Mouse (Mus musculus) liver, embryonic 14.5 days (tissue): ENCODE measurements around the gene Hist1h2bb. TPM values are rescaled to one million over a fixed set of nuclear protein-coding genes. Genes with fewer than 3 reads are reported as not detected.
A peak's percentile ranks its signal among the peaks of the same experiment; 100 is the strongest.

Experiments used
- ATAC-seq: fragments of 200-750 bp; cut with Nextera tagmentation; 2 replicates; pipeline ENCODE4 v1.8.0; 2017; ENCODE audit warnings: moderate number of reproducible peaks, mild to moderate bottlenecking, moderate library complexity; ENCODE audit not compliant: insufficient read depth
- DNase-seq, 3 experiments: peaks; one replicate each; pipeline ENCODE4 v3.0.0-alpha.2; 2012 to 2013; ENCODE audit warnings: low read depth in 3 of 3, low spot score in 3 of 3
- H3K27ac ChIP-seq: fragments of 300-500 bp; sonication (generic); 2 replicates; pipeline ENCODE4 v1.5.1; 2014; ENCODE audit warnings: moderate library complexity, mild to moderate bottlenecking, control low read depth, inconsistent platforms
- H3K27me3 ChIP-seq: fragments of 300-500 bp; sonication (generic); 2 replicates; pipeline ENCODE4 v1.6.1; 2014; ENCODE audit warnings: mild to moderate bottlenecking, low read length, moderate library complexity; ENCODE audit not compliant: control insufficient read depth, insufficient read depth
- H3K36me3 ChIP-seq: fragments of 300-500 bp; sonication (generic); replicated peaks from 2 replicates; pipeline ENCODE4 v1.6.1; 2014; ENCODE audit warnings: low read depth; ENCODE audit not compliant: control insufficient read depth, insufficient read depth
- H3K4me1 ChIP-seq, 2 experiments: fragments of 200-500 bp in 1 of 2; fragments of 300-500 bp in 1 of 2; sonication (generic) in 1 of 2; replicated peaks; 2 replicates each; pipeline ENCODE4 v1.6.1; 2012 to 2014; ENCODE audit warnings: antibody characterized with exemption in 1 of 2, inconsistent platforms in 1 of 2, low read length in 1 of 2; ENCODE audit not compliant: control insufficient read depth in 2 of 2, insufficient read depth in 2 of 2
- H3K4me2 ChIP-seq: fragments of 300-500 bp; sonication (generic); 2 replicates; pipeline ENCODE4 v1.6.1; 2014; ENCODE audit warnings: low read depth, mild to moderate bottlenecking, control low read depth, moderate library complexity
- H3K4me3 ChIP-seq, 2 experiments: fragments of 200-500 bp in 1 of 2; fragments of 300-500 bp in 1 of 2; sonication (generic) in 1 of 2; 2 replicates each; pipeline ENCODE4 v1.5.1; 2012 to 2014; ENCODE audit warnings: low read depth in 2 of 2, low read length in 2 of 2, mild to moderate bottlenecking in 2 of 2, control low read depth in 1 of 2, inconsistent platforms in 1 of 2, moderate library complexity in 1 of 2; ENCODE audit not compliant: insufficient read depth in 1 of 2
- H3K9ac ChIP-seq: fragments of 300-500 bp; sonication (generic); replicated peaks from 2 replicates; pipeline ENCODE4 v1.6.1; 2014; ENCODE audit warnings: mild to moderate bottlenecking, control low read depth, moderate library complexity
- H3K9me3 ChIP-seq: fragments of 300-500 bp; sonication (generic); 2 replicates; pipeline ENCODE4 v1.6.1; 2016; ENCODE audit warnings: low read length, mixed read lengths; ENCODE audit not compliant: control insufficient read depth
- CTCF ChIP-seq: IDR thresholded peaks from 2 replicates; pipeline ENCODE4 v1.5.1; 2016; ENCODE audit warnings: antibody characterized with exemption, low read depth, control low read depth
- EP300 ChIP-seq: IDR thresholded peaks from 2 replicates; pipeline ENCODE4 v1.6.1; 2016; ENCODE audit warnings: antibody characterized with exemption, low read depth
- WGBS: fragments of 180-500 bp; shearing (Covaris S2); extraction: QIAGEN DNeasy Blood & Tissue Kit; methylation state at CpG from one replicate; pipeline ENCODE4 v1.1.7; 2014; ENCODE audit not compliant: insufficient replicate concordance; 5-methylcytosine and 5-hydroxymethylcytosine counted together
- polyA plus RNA-seq, 2 experiments: library from polyadenylated mRNA; depleted of rRNA in 1 of 2; stranded (reverse) in 1 of 2; unstranded in 1 of 2; fragments of >200 nt; fragmentation: Nextera tagmentation in 1 of 2; extraction: Ambion mirVana in 1 of 2; gene quantifications; 2 replicates each; pipeline versions ENCODE4 v1.2.1 to v1.2.3; 2012 to 2014

Gene Hist1h2bb
- polyA plus RNA-seq, 2 experiments, result 2.6 to 20.0 TPM

DNA sequence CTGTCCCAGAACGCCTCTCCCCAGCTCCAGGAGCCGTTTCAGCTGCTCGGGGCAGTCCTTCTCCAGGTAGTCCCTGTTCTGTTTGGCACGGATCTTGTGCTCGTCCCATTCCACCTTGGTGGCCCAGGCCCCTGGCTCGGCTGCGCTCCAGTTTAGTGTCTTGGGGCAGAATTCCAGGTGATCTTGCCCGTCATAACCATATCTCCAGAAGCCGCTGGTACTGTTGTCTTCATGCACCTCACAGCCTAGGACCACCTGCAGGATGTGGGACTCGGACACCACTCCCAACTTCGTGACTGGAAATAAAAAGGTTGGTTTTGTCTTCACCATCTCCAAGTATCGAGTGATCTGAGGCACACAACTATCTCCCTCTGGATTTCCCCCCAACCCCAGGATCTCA is 39.8 kb upstream of the Hist1h2bb start:
- 77% methylated on average over 12 of the region's 12 CpGs for WGBS
- H3K9ac ChIP-seq, result no peak overlapping the region
- ATAC-seq (no peak), DNase-seq (no peak)
- no peaks in the 10 kb centered on the region for H3K9me3 ChIP-seq
- peaks cover 2 to 7% of the 10 kb centered on the region in 2 experiments; a peak in 2 of 4 replicates for H3K4me1 ChIP-seq
- H3K27me3 ChIP-seq, result peaks cover 6% of the 10 kb centered on the region
- no peak for TF ChIP-seq EP300
- no peak overlapping the region for H3K27ac ChIP-seq
- no peak overlapping the region for H3K4me3 ChIP-seq
- H3K4me2 ChIP-seq, result no peak overlapping the region
- H3K36me3 ChIP-seq, result no peaks in the 10 kb centered on the region

- Histone ChIP-seq H3K4me1 (peaks cover 2 to 9% of the 10 kb centered on the region in 2 experiments; a peak in 2 of 4 replicates), H3K4me2 (no peak overlapping the region), H3K27ac (no peak overlapping the region), H3K36me3 (no peaks in the 10 kb centered on the region), H3K9ac (no peak overlapping the region), H3K4me3 (no peak overlapping the region), H3K27me3 (peaks cover 6% of the 10 kb centered on the region), H3K9me3 (no peaks in the 10 kb centered on the region)
- ATAC-seq, result no peak
- TF ChIP-seq EP300 (no peak), CTCF (no peak)
- no peak for DNase-seq
- WGBS, result 69% methylated on average over 4 of the region's 4 CpGs
These were observed 38.5 kb upstream of the Hist1h2bb start for GRCm38 (mm10) chr13:23708041-23708440.

- ATAC-seq (no peak), DNase-seq (no peak)
- H3K4me3 ChIP-seq, result no peak overlapping the region
- no peak overlapping the region for H3K4me2 ChIP-seq
- TF ChIP-seq CTCF (no peak), EP300 (no peak)
- WGBS, result 74% methylated on average over 4 of the region's 4 CpGs
- peaks cover 6% of the 10 kb centered on the region for H3K27me3 ChIP-seq
- H3K36me3 ChIP-seq, result no peaks in the 10 kb centered on the region
- H3K9ac ChIP-seq, result no peak overlapping the region; the same call in 1 of the 2 replicates
- no peak overlapping the region for H3K27ac ChIP-seq
- H3K9me3 ChIP-seq, result no peaks in the 10 kb centered on the region
- peaks cover 2 to 9% of the 10 kb centered on the region in 2 experiments; a peak in 2 of 4 replicates for H3K4me1 ChIP-seq
These were observed 37.9 kb upstream of the Hist1h2bb start for GRCm38 (mm10) chr13:23708654-23709053.

DNA sequence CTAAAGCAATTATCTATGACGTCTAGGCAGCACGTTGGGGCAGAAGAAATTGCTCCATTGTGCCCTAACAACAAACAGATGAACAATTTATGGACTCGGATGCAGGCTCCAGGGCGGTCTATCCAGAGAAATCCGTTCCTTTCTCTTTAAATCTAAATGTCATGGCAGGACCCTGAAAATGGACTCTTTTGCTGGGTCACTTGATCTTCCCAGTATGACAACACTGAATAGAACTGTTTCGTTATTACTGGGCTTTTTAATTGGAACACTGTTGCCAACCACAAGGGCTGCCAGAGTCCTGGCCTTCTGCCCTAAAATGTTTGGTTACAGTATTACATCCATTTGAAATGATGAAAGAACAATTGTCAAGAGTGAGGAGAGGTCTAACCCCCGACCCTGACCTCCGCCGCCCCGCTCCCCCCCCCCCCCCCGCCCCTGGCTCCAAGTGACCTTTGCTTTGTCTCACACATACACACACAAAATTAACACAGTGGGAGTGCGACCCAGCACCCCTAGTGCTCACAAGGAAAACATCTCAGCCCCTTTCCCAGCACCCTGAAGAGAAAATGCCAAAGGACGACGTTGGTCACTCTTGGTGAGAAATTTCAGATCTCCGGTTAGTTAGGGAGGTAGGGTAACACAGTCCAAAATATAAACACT is 36.7 kb upstream of the Hist1h2bb start:
- peak overlapping the region; percentile 71 for H3K9ac ChIP-seq
- H3K4me3 ChIP-seq, result peak overlapping the region; percentile 45 to 51
- WGBS, result 37% methylated on average over 14 of the region's 15 CpGs
- H3K9me3 ChIP-seq, result no peaks in the 10 kb centered on the region
- H3K4me1 ChIP-seq, result peaks cover 2 to 9% of the 10 kb centered on the region in 2 experiments; a peak in 2 of 4 replicates
- no peaks in the 10 kb centered on the region for H3K36me3 ChIP-seq
- ATAC-seq (no peak), DNase-seq (no peak)
- no peak overlapping the region for H3K27ac ChIP-seq
- peaks cover 6% of the 10 kb centered on the region for H3K27me3 ChIP-seq
- TF ChIP-seq EP300, result no peak
- TF ChIP-seq CTCF, result no peak
- peak overlapping the region; percentile 57 for H3K4me2 ChIP-seq

GRCm38 (mm10) chr13:23710374-23711089 is 36.0 kb upstream of the Hist1h2bb start, which contains the start of gene Hfe:
Hfe (minus strand) TSS chr13:23710854.
- H3K9ac ChIP-seq, result peak within 1 kb of the TSS; percentile 71
- no peaks in the 10 kb centered on the region for H3K9me3 ChIP-seq
- no peak within 1 kb of the TSS for H3K27ac ChIP-seq
- H3K4me3 ChIP-seq, result peak within 1 kb of the TSS; percentile 45 to 51
- 1% methylated on average over 17 of the region's 17 CpGs for WGBS
- DNase-seq (no peak), ATAC-seq (peak; percentile 28; the same call in 1 of the 2 replicates)
- peaks cover 6% of the 10 kb centered on the region for H3K27me3 ChIP-seq
- H3K36me3 ChIP-seq, result no peaks in the 10 kb centered on the region
- H3K4me1 ChIP-seq, result peaks cover 2 to 9% of the 10 kb centered on the region in 2 experiments; a peak in 2 of 4 replicates
- no peak for TF ChIP-seq EP300
- TF ChIP-seq CTCF, result no peak
- peak within 1 kb of the TSS; percentile 57 for H3K4me2 ChIP-seq
